Mouse (Mus musculus) lung, postnatal 4 days (tissue): ENCODE measurements around the gene Ralgps2.
A peak's percentile ranks its signal among the peaks of the same experiment; 100 is the strongest.

ENCODE experiments used
- DNase-seq, 2 experiments: peaks; one replicate each; pipeline ENCODE4 v3.0.0; 2021

The Ralgps2 gene

GRCm38 (mm10) chr1:156808332-156808731 lies 131.1 kb downstream of the Ralgps2 start:
- no peak for DNase-seq

GRCm38 (mm10) chr1:156801276-156801675 lies 138.2 kb downstream of the Ralgps2 start:
- DNase-seq: no peak

GRCm38 (mm10) chr1:156796251-156796650 lies 143.2 kb downstream of the Ralgps2 start:
- DNase-seq: no peak

- DNase-seq: no peak
Measured at GRCm38 (mm10) chr1:156789844-156790490, 149.5 kb downstream of the Ralgps2 start.

DNA sequence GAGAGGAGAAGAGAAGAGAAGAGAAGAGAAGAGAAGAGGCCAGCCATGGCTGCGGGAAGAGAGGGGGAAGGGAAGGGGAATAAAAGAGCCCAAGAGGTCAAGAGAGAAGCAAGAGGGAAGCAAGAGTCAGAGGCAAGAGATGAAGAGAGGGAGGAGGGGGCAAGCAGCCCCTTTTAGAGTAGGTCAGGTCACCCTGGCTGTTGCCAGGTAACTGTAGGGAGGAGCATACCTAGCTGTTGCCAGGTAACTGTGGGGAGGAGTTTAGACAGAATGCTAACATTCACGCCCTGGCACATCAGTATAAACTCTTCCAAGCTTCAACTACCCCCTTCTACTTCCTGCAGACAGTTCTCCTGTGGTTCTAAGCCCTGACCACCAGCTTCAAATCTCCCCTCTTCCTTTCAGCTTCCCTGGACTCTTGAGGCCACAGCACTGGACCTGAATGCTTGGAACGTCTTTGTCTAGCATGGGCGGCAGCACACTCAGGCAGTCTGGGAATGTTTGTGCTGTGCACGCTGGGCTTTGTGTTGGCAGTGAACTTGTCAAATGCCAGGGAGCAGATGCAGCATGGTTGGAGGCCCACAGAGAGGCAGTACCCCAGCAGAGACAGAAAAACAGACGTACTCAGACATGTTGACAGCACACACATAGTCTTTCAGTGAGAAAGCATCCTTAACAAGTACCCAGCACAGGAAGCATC lies 152.1 kb downstream of the Ralgps2 start:
- no peak for DNase-seq

DNA sequence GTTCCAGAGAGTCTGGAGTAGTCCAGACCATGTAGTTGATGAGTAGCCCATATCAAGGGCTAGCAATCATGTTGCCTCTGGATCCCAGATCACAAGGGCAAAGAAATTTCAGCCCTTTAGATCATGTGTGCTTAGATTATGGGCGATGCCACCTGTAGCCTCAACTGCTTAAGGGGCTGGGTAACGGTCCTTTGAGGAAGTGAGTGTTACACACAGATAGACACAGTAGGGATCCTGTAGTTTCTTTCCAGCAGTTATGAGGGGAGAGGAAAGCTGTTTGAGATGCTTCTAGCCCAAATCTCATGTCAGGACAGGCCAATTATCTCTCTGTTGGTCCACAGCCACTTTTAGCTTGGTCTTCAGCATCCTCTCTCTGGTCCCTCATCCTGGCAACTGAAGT lies 153.4 kb downstream of the Ralgps2 start:
- DNase-seq: no peak

GRCm38 (mm10) chr1:156784974-156785373 lies 154.5 kb downstream of the Ralgps2 start:
- DNase-seq: no peak

- DNase-seq: no peak
Measured at GRCm38 (mm10) chr1:156784116-156784515, 155.3 kb downstream of the Ralgps2 start.

GRCm38 (mm10) chr1:156781971-156782850 lies 157.2 kb downstream of the Ralgps2 start:
- no peak for DNase-seq

DNA sequence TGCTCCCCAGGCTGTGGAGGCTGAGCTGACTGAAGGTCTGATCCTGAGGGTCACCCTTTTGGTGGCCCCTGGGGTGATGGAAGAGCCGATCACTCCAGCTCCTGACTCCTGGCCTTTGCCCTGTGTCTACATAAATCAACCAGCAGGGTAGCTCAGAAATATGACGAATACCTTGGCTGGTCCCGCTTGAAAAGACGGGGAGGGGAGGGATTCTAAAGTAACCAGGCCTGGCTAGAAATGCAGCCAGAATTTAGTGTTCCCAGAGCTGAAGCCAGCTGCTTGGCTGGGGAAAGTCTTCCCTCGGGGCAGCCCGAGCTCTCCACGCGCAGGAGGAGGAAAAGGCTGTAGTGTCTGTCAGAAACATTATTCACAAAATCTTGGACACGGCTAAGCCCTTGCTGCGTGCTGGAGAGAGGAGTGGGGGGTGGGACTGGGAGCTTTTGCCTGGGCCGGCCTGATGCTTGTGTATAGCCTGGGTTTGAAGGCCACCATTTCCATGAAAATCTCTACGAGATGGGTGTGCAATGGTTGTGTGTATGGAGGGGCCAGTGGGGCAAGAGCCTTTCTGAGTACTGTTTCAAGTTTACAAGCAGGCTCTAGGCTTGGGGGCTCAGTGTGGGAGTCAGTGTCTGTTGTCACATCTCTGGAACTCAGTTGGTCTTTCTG lies 158.2 kb downstream of the Ralgps2 start:
- DNase-seq: peak; percentile 19 to 62

- DNase-seq: no peak
Measured at GRCm38 (mm10) chr1:156780234-156781005, 159.0 kb downstream of the Ralgps2 start.

- DNase-seq: no peak
Measured at GRCm38 (mm10) chr1:156779595-156779994, 159.8 kb downstream of the Ralgps2 start.

- DNase-seq: no peak
Measured at GRCm38 (mm10) chr1:156778977-156779376, 160.4 kb downstream of the Ralgps2 start.

DNA sequence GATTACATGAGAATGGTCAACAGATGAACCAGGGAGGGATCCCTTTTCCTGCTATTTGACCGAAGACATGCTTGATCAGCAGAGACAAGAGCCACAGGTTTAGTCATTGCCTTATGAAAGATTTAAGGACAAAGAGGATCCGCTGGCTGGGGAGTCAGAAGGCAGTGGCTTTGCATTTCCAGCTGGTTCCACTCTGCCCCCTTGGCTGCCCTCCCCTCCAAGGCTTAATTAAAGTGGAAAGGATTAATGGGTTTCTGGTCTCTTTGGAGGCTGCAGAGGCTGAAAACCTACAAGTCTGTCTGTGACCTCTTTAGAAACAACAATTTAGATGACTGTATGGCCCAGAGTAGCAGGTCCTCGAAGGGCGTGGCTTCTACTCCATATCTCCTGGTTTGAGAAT lies 161.5 kb downstream of the Ralgps2 start:
- no peak for DNase-seq

- DNase-seq: no peak
Measured at GRCm38 (mm10) chr1:156775983-156776382, 163.4 kb downstream of the Ralgps2 start.

GRCm38 (mm10) chr1:156775190-156775589 lies 164.2 kb downstream of the Ralgps2 start:
- no peak for DNase-seq

DNA sequence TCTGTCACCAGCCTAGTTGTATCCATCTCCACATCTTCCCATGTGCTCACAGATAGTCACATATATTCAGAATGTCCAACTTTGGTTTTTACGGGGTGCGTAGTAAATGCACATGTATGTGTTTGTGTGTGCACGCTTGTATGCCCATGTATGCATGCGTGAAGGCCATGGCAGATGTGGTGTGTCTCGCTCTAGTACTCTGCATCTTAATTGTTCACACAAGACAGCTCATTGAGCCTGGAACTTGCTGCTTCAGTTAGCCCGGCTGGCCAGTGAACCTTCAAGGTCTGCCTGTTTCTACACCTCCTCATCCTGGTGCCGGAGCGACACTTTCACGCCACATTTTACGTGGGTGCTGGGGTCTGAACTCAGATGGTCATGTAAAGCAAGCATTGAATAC lies 168.6 kb downstream of the Ralgps2 start:
- no peak for DNase-seq

DNA sequence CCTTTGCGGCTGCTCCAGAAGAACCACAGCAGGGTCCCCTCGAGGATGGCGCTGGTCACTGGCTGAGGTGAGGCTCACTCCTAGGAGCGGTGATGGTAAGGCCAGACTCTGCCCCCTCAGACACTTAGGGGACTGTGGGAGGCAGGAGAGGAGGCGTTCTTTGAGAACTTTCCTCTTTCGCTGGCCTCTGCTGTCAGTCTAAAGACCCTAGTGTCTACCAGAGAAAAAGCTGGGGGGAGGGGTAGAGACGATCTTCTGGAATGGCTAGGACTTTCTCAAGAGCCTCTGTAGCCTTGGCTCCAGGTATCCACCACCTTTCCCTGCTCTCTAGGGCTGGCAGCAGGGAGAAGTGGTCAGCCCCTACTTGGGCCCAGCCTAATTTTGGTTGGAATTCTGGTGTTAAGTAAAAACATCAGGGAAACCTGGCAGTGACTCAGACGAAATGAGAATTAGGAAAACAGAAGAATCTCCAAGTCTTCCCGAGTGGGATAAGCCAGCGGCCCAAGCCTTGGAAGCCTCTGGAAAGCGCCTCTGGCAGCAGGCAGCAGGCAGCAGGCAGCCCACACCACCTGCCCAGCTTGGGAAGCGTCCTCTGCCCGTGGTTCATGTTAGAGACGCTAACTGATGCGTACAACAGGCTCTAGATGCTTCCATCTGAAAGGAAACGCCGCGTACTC lies 169.7 kb downstream of the Ralgps2 start:
- DNase-seq: no peak

DNA sequence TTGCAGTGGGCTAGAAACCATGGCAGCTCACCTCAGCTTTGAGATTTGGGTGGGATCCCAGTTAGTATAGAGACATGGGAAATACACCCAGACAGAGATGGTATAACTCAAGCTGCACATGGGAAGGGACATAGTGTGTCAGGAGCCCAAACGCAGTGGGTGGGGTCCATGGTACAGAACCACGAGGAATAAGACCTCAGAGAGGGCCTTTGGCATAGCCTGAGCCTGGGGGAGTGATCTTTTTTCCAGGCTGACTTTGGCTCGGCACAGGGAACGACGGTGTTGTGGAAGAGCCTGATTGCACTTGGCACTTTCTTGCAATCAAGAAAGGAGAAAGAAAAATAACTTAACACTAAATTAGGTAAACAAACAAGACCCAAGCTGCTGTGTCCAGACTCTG lies 170.3 kb downstream of the Ralgps2 start:
- DNase-seq: no peak

GRCm38 (mm10) chr1:156765311-156765710 lies 174.1 kb downstream of the Ralgps2 start:
- DNase-seq: no peak

DNA sequence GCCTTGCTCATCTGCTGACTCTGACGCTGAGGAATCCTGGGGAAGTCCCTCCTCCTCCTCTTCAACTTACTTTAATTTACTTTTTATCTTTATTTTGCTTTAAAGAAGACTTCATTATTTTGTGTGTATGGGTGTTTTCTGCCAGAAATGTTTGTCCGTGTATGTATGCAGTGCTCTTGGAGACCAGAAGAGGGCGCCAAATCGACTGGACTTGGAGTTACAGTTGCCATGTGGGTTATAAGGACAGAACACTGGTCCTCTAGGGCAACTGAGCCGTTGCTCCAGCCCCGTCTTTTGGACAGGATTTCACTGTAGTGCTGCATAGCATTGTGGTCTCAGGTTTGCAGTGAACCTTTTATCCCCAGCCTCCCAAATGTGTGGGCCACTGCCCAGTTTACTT lies 174.8 kb downstream of the Ralgps2 start:
- DNase-seq: no peak

DNA sequence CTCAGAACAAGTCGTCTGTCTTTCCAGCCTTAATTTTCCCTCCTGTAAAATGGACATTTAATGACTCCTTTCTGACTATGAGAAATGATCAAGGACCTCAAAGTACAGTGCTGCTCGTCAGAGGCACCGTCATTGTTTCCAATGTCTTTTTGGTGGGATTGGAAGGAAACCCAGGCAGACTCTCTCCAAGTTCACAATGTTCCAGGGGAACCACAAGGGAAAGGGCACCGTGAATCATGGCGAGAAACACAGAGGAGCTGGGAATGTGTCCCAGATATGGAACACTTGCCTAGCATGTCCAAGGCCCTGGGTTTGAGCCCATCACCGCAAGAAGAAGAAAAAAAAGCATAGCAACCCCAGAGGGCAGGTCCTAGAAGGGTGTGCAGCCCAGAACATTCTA lies 176.1 kb downstream of the Ralgps2 start:
- no peak for DNase-seq
